Mouse (Mus musculus): Measurements from ENCODE around the gene Ruvbl1. TPM values are rescaled to one million over a fixed set of nuclear protein-coding genes. Genes with fewer than 3 reads are reported as not detected.

Gene Ruvbl1
- polyA plus RNA-seq, 1 experiment from 2014 or later: 113 TPM

GRCm38 (mm10) chr6:88521821-88522220, 56.6 kb downstream of the Ruvbl1 start:
- Histone ChIP-seq H3K27ac (no peak overlapping the region), H3K4me3 (replicated peaks) (no peak overlapping the region), H3K4me2 (no peak overlapping the region), H3K9me3 (replicated peaks) (no peaks in the 10 kb centered on the region), H3K4me1 (replicated peaks) (peaks cover 28% of the 10 kb centered on the region), H3K27me3 (no peaks in the 10 kb centered on the region), H3K36me3 (peaks cover 1% of the 10 kb centered on the region; the same call in 1 of the 2 replicates), H3K9ac (no peak overlapping the region)
- DNase-seq (no peak), ATAC-seq (ENCODE audit: low read depth) (no peak)
- WGBS (ENCODE audit: insufficient replicate concordance): 76% methylated on average over 7 of the region's 7 CpGs

GRCm38 (mm10) chr6:88522606-88523005, 57.4 kb downstream of the Ruvbl1 start:
- Histone ChIP-seq H3K27ac (no peak overlapping the region), H3K4me3 (replicated peaks) (no peak overlapping the region), H3K9me3 (replicated peaks) (no peaks in the 10 kb centered on the region), H3K4me2 (no peak overlapping the region), H3K9ac (no peak overlapping the region), H3K27me3 (no peaks in the 10 kb centered on the region), H3K4me1 (replicated peaks) (peaks cover 20% of the 10 kb centered on the region), H3K36me3 (no peaks in the 10 kb centered on the region)
- WGBS (ENCODE audit: insufficient replicate concordance): 21% methylated on average over 3 of the region's 3 CpGs
- ATAC-seq (ENCODE audit: low read depth): no peak
- DNase-seq: no peak

DNA sequence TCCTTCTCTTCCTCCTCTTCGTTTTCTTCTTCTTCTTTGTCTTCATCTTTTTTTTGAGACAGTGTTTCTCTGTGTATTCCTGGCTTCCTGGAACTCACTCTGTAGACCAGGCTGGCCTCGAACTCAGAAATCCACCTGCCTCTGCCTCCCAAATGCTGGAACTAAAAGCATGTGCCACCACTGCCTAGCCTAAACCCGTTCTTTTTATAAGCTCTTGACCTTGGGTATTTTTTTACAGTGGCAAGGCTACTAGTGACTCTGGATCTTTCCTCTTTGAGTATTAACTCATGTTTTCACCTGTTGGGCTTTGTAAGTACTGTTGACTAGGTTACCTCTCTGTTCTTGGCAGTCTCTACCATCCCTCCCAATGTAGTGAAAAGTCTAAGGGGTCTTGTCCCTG, 57.8 kb downstream of the Ruvbl1 start:
- no peak for DNase-seq
- WGBS (ENCODE audit: insufficient replicate concordance): 32% methylated on average over 3 of the region's 3 CpGs
- H3K4me3 ChIP-seq (replicated peaks): no peak overlapping the region
- H3K4me2 ChIP-seq: no peak overlapping the region
- H3K9me3 ChIP-seq (replicated peaks): no peaks in the 10 kb centered on the region
- no peak for ATAC-seq (ENCODE audit: low read depth)
- H3K4me1 ChIP-seq (replicated peaks): peaks cover 17% of the 10 kb centered on the region
- no peak overlapping the region for H3K27ac ChIP-seq
- no peaks in the 10 kb centered on the region for H3K27me3 ChIP-seq
- H3K36me3 ChIP-seq: no peaks in the 10 kb centered on the region
- H3K9ac ChIP-seq: no peak overlapping the region

GRCm38 (mm10) chr6:88523451-88523850, 58.2 kb downstream of the Ruvbl1 start:
- Histone ChIP-seq H3K4me2 (no peak overlapping the region), H3K9ac (no peak overlapping the region), H3K4me3 (replicated peaks) (no peak overlapping the region), H3K27me3 (no peaks in the 10 kb centered on the region), H3K36me3 (no peaks in the 10 kb centered on the region), H3K4me1 (replicated peaks) (peaks cover 17% of the 10 kb centered on the region), H3K9me3 (replicated peaks) (no peaks in the 10 kb centered on the region), H3K27ac (no peak overlapping the region)
- DNase-seq (no peak), ATAC-seq (ENCODE audit: low read depth) (no peak)
- 79% methylated on average over 3 of the region's 3 CpGs for WGBS (ENCODE audit: insufficient replicate concordance)

GRCm38 (mm10) chr6:88524056-88524455, 58.8 kb downstream of the Ruvbl1 start:
- Histone ChIP-seq H3K27me3 (no peaks in the 10 kb centered on the region), H3K36me3 (no peaks in the 10 kb centered on the region), H3K4me3 (replicated peaks) (no peak overlapping the region), H3K9me3 (replicated peaks) (no peaks in the 10 kb centered on the region), H3K9ac (no peak overlapping the region), H3K4me1 (replicated peaks) (peaks cover 16% of the 10 kb centered on the region), H3K27ac (no peak overlapping the region), H3K4me2 (no peak overlapping the region)
- ATAC-seq (ENCODE audit: low read depth) (no peak), DNase-seq (no peak)
- WGBS (ENCODE audit: insufficient replicate concordance): 79% methylated on average over 4 of the region's 4 CpGs

GRCm38 (mm10) chr6:88530306-88530705, 65.1 kb downstream of the Ruvbl1 start:
- Histone ChIP-seq H3K9ac (no peak overlapping the region), H3K4me3 (replicated peaks) (no peak overlapping the region), H3K4me1 (replicated peaks) (no peaks in the 10 kb centered on the region), H3K36me3 (no peaks in the 10 kb centered on the region), H3K4me2 (no peak overlapping the region), H3K27ac (no peak overlapping the region), H3K9me3 (replicated peaks) (no peaks in the 10 kb centered on the region), H3K27me3 (peaks cover 5% of the 10 kb centered on the region; the same call in 1 of the 2 replicates)
- no peak for ATAC-seq (ENCODE audit: low read depth)
- no peak for DNase-seq

DNA sequence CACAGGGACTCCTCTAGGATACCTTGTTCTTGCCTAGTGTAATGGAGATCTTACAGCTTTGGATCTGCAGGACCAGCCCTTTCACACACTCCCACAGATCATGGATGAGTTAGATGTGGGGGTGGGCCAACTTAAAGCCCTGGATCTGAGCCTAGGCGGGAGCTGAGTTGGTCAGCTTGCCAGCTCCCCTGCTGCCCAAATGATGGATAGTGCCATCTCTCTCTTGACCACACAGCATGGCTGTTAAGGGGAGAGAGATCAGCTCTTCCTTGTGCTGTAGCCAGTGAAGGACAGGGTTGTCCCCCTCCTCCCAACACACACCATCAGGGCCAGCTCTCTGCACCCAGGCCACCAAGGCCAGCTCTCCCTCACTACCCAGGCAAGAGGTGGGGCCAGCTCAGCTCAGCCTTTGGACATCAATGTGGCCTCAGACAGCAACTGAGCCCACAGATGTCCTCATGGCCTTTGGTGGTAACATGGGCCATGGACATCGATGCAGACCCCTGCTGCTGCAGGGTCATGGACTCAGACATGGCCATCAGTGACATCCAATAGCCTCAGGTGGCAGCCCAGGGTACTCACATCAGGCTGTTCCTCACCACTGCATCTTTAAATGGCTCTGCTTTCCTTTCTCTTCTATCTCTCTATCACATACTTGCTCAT, 75.0 kb downstream of the Ruvbl1 start:
- Histone ChIP-seq H3K4me2 (no peak overlapping the region), H3K4me3 (replicated peaks) (no peak overlapping the region), H3K27ac (no peak overlapping the region), H3K9ac (no peak overlapping the region), H3K36me3 (no peaks in the 10 kb centered on the region), H3K27me3 (peaks cover 16% of the 10 kb centered on the region), H3K9me3 (replicated peaks) (no peaks in the 10 kb centered on the region), H3K4me1 (replicated peaks) (peaks cover 10% of the 10 kb centered on the region)
- no peak for DNase-seq
- WGBS (ENCODE audit: insufficient replicate concordance): 64% methylated on average over 2 of the region's 2 CpGs
- no peak for ATAC-seq (ENCODE audit: low read depth)

DNA sequence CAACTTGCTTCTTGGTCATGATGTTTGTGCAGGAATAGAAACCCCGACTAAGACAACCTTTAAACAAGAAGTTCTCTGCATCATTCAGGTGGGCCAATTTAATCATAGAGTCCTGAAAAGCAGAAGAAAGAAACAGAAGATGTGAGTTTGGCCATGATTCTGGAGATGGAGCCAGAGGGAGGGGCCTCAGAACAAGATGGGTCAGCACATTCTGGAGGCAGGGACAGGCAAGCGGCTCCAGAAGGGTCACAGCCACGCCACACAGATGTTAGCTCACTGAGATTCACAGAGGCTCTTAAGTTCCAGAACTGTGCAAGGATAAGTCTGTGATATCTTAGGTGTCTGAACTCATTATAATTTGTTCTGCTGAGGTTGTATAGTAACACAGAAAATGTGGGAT, 79.0 kb downstream of the Ruvbl1 start:
- Histone ChIP-seq H3K27ac (no peak overlapping the region), H3K9me3 (replicated peaks) (no peaks in the 10 kb centered on the region), H3K4me1 (replicated peaks) (peaks cover 35% of the 10 kb centered on the region), H3K4me3 (replicated peaks) (no peak overlapping the region), H3K27me3 (peaks cover 27% of the 10 kb centered on the region), H3K9ac (no peak overlapping the region), H3K4me2 (no peak overlapping the region), H3K36me3 (no peaks in the 10 kb centered on the region)
- WGBS (ENCODE audit: insufficient replicate concordance): 71% methylated on average over 3 of the region's 3 CpGs
- DNase-seq (no peak), ATAC-seq (ENCODE audit: low read depth) (no peak)

DNA sequence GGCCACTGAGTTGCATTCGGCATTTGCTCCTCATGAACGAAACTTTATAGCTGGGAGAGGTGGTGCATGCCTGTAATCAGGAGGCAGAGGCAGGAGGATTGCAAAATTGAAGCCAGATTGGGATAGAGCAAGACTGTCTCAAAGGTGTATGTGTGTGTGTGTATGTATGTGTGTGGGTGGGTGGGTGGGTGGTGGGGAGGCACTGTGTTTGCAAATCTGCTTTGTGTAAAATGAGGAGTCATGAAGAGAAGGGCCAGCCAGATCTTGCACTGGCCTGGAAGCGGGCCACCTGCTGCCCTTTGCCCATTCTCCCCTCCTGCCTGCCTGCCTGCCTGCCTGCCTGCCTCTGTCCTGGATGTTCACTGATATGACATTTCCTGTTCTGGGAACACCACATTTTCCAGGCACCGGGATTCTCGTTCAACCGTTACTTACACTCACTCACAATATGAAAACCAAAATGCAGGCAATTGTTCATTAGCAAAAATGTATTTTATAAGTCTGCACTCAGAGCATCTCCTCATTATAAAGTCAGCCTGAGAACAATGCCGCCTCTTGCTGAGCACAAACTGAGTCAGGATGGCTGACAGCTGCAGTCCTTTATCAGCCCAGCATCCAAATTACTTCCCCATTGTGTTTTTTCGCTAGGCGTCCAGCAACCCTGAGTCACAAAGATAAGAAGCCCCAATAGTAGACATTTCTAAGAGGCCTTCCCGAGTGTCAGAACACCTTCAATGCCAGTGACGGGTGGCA, 79.6 kb downstream of the Ruvbl1 start:
- Histone ChIP-seq H3K9ac (peak overlapping the region; percentile 36; the same call in 1 of the 2 replicates), H3K9me3 (replicated peaks) (no peaks in the 10 kb centered on the region), H3K4me1 (replicated peaks) (peaks cover 35% of the 10 kb centered on the region), H3K27me3 (peaks cover 27% of the 10 kb centered on the region), H3K27ac (no peak overlapping the region), H3K4me2 (peak overlapping the region; percentile 41), H3K36me3 (no peaks in the 10 kb centered on the region), H3K4me3 (replicated peaks) (no peak overlapping the region)
- 17% methylated on average over 11 of the region's 11 CpGs for WGBS (ENCODE audit: insufficient replicate concordance)
- ATAC-seq (ENCODE audit: low read depth): peak; percentile 41; the same call in 1 of the 2 replicates
- peak; percentile 35 for DNase-seq

GRCm38 (mm10) chr6:88545397-88545790, 80.2 kb downstream of the Ruvbl1 start:
- Histone ChIP-seq H3K27ac (no peak overlapping the region), H3K27me3 (peaks cover 23% of the 10 kb centered on the region), H3K4me1 (replicated peaks) (peaks cover 35% of the 10 kb centered on the region), H3K9me3 (replicated peaks) (no peaks in the 10 kb centered on the region), H3K36me3 (no peaks in the 10 kb centered on the region), H3K4me2 (peak overlapping the region; percentile 41), H3K9ac (peak overlapping the region; percentile 36; the same call in 1 of the 2 replicates), H3K4me3 (replicated peaks) (no peak overlapping the region)
- no peak for ATAC-seq (ENCODE audit: low read depth)
- no peak for DNase-seq
- 26% methylated on average over 10 of the region's 10 CpGs for WGBS (ENCODE audit: insufficient replicate concordance)
